37 mouse cellular contexts compared by ENCODE assay signal in the genomic region with DNA sequence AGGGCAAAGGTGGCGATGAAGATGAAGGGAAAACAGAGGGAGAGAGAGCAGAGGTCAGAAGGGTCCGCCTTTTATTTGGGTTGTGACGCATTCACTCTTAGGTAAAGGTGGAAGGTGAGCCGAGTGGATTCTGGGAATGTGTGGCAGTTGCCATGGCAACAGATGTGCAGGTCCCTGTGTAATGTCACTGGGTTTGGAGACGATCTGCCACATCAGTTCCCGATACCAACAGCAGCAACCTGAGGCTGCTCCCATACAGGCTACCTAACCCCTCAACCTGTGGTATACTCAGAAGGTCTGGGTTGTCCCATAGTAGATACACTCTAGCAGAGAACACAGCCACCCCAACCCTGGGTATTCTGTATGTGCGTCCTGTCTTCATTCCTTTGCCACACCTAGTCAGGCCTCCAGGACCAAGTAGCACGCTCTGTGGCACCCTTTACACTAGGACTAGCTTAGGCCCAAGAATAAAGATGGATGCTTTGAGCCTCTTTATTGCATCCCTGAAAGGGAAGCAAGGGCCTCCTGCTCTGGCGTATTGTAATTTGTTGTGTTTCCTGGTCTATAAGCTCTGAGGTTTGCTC. TPM values are rescaled to one million over a fixed set of nuclear protein-coding genes. Genes with fewer than 3 reads are reported as not detected.
DNase-seq lines count a peak whose midpoint lies in the region; ATAC-seq lines count a peak whose summit lies in the region.
"Had no signal": no experiment of that assay in that cellular context is flagged by ENCODE, and none has a peak within 500 bp of the region (broad histone marks: within the 10 kb centered on the region; RNA-seq: fewer than 3 reads in every experiment).

No protein-coding gene starts in this region.

- H3K4me2 ChIP-seq in midbrain, embryonic 14.5 days (ENCODE audit: low read length): no peak overlapping the region
- H3K4me2 ChIP-seq in midbrain, embryonic 11.5 days: no peak overlapping the region
- no peak overlapping the region for H3K4me2 ChIP-seq in forebrain, embryonic 16.5 days (ENCODE audit: low read length)
- H3K4me2 ChIP-seq: embryonic facial prominence, embryonic 13.5 days; heart, embryonic 12.5 days; hindbrain, embryonic 12.5 days; kidney, embryonic 15.5 days; limb, embryonic 12.5 days; lung, embryonic 15.5 days; midbrain, embryonic 12.5 days; neural tube, embryonic 12.5 days had no signal

- no peaks in the 10 kb centered on the region for H3K9me3 ChIP-seq in heart, embryonic 10.5 days
- H3K9me3 ChIP-seq in midbrain, embryonic 14.5 days (ENCODE audit: control insufficient read depth, low read length): no peaks in the 10 kb centered on the region
- no peaks in the 10 kb centered on the region for H3K9me3 ChIP-seq in midbrain, embryonic 11.5 days (ENCODE audit: control insufficient read depth, low read length)
- H3K9me3 ChIP-seq in forebrain, embryonic 16.5 days (ENCODE audit: control insufficient read depth, low read length): no peaks in the 10 kb centered on the region
- H3K9me3 ChIP-seq: embryonic facial prominence, embryonic 13.5 days; heart, embryonic 12.5 days; hindbrain, embryonic 12.5 days; kidney, embryonic 15.5 days; limb, embryonic 12.5 days; lung, embryonic 15.5 days; midbrain, embryonic 12.5 days; neural tube, embryonic 12.5 days had no signal

- 82% methylated on average over 9 of the region's 9 CpGs for WGBS in heart, embryonic 10.5 days
- WGBS in midbrain, embryonic 14.5 days: 84% methylated on average over 9 of the region's 9 CpGs
- WGBS in midbrain, embryonic 11.5 days: 88% methylated on average over 9 of the region's 9 CpGs
- WGBS in forebrain, embryonic 16.5 days: 86% methylated on average over 9 of the region's 9 CpGs

- H3K27ac ChIP-seq in heart, embryonic 10.5 days: no peak overlapping the region
- H3K27ac ChIP-seq in midbrain, embryonic 14.5 days (replicated peaks; ENCODE audit: low read depth, low read length): no peak overlapping the region
- H3K27ac ChIP-seq in midbrain, embryonic 11.5 days (ENCODE audit: low read depth, low read length): no peak overlapping the region
- no peak overlapping the region for H3K27ac ChIP-seq in forebrain, embryonic 16.5 days (ENCODE audit: low read length)
- H3K27ac ChIP-seq: embryonic facial prominence, embryonic 13.5 days; hindbrain, embryonic 12.5 days; kidney, embryonic 15.5 days; limb, embryonic 12.5 days; lung, embryonic 15.5 days; midbrain, embryonic 12.5 days; neural tube, embryonic 12.5 days; stomach, postnatal 0 days had no signal

- no peaks in the 10 kb centered on the region for H3K27me3 ChIP-seq in heart, embryonic 10.5 days (ENCODE audit: insufficient read depth, poor library complexity, severe bottlenecking)
- H3K27me3 ChIP-seq in midbrain, embryonic 14.5 days (ENCODE audit: control insufficient read depth, insufficient read depth, low read length): no peaks in the 10 kb centered on the region
- H3K27me3 ChIP-seq in midbrain, embryonic 11.5 days (ENCODE audit: control insufficient read depth, insufficient read depth, low read length): no peaks in the 10 kb centered on the region
- H3K27me3 ChIP-seq in forebrain, embryonic 16.5 days (replicated peaks; ENCODE audit: control insufficient read depth, insufficient read depth, low read length): no peaks in the 10 kb centered on the region
- H3K27me3 ChIP-seq: embryonic facial prominence, embryonic 13.5 days; heart, embryonic 12.5 days; hindbrain, embryonic 12.5 days; kidney, embryonic 15.5 days; limb, embryonic 12.5 days; lung, embryonic 15.5 days; midbrain, embryonic 12.5 days; neural tube, embryonic 12.5 days had no signal

- DNase-seq in heart, embryonic 10.5 days (ENCODE audit: low spot score): peak; percentile 47
- no peak for DNase-seq in heart, postnatal 25 days (ENCODE audit: low spot score)
- DNase-seq in midbrain, embryonic 14.5 days: peak; percentile 62
- no peak for DNase-seq in midbrain, embryonic 11.5 days (ENCODE audit: low spot score, missing footprints)
- no peak for DNase-seq in adrenal gland, postnatal 36 days
- no peak for DNase-seq in thymus, postnatal 25 days
- DNase-seq: adrenal gland, adult 8-10 months; B cell, adult 2 months; cerebellum, adult 11-12 months; cerebellum, postnatal 10 days; gastrocnemius, postnatal 25 days; heart, adult 18-20 months; kidney, adult 18-20 months; kidney, postnatal 25 days; right cerebral cortex, adult 18-20 months; right cerebral cortex, postnatal 4 days; thymus, adult 18-20 months; thymus, postnatal 4 days had no signal

- H3K36me3 ChIP-seq in heart, embryonic 10.5 days: no peaks in the 10 kb centered on the region
- no peaks in the 10 kb centered on the region for H3K36me3 ChIP-seq in midbrain, embryonic 14.5 days (ENCODE audit: control insufficient read depth, insufficient read depth, low read length)
- H3K36me3 ChIP-seq in midbrain, embryonic 11.5 days (ENCODE audit: control insufficient read depth, insufficient read depth, low read length): no peaks in the 10 kb centered on the region
- H3K36me3 ChIP-seq in forebrain, embryonic 16.5 days (ENCODE audit: control insufficient read depth, insufficient read depth): no peaks in the 10 kb centered on the region
- H3K36me3 ChIP-seq: embryonic facial prominence, embryonic 13.5 days; heart, embryonic 12.5 days; hindbrain, embryonic 12.5 days; kidney, embryonic 15.5 days; limb, embryonic 12.5 days; lung, embryonic 15.5 days; midbrain, embryonic 12.5 days; neural tube, embryonic 12.5 days had no signal

- no peak overlapping the region for H3K4me3 ChIP-seq in heart, embryonic 10.5 days
- H3K4me3 ChIP-seq in midbrain, embryonic 14.5 days (replicated peaks; ENCODE audit: low read depth, low read length): no peak overlapping the region
- no peak overlapping the region for H3K4me3 ChIP-seq in midbrain, embryonic 11.5 days (ENCODE audit: low read depth, low read length)
- H3K4me3 ChIP-seq in forebrain, embryonic 16.5 days (replicated peaks; ENCODE audit: low read length): no peak overlapping the region
- H3K4me3 ChIP-seq: embryonic facial prominence, embryonic 13.5 days; heart, embryonic 12.5 days; hindbrain, embryonic 12.5 days; kidney, embryonic 15.5 days; limb, embryonic 12.5 days; lung, embryonic 15.5 days; midbrain, embryonic 12.5 days; myocyte; neural tube, embryonic 12.5 days had no signal

- ATAC-seq in midbrain, embryonic 14.5 days (ENCODE audit: low FRiP score, low TSS enrichment): no peak
- ATAC-seq in midbrain, embryonic 11.5 days (ENCODE audit: low FRiP score): no peak
- ATAC-seq in forebrain, embryonic 16.5 days: 0 out of 2 replicates have a peak, but pooled peaks have one; percentile 26

- no peaks in the 10 kb centered on the region for H3K4me1 ChIP-seq in heart, embryonic 10.5 days
- no peaks in the 10 kb centered on the region for H3K4me1 ChIP-seq in midbrain, embryonic 14.5 days (ENCODE audit: control insufficient read depth, insufficient read depth, low read length)
- no peaks in the 10 kb centered on the region for H3K4me1 ChIP-seq in midbrain, embryonic 11.5 days (ENCODE audit: control insufficient read depth, insufficient read depth, low read length)
- H3K4me1 ChIP-seq in forebrain, embryonic 16.5 days (replicated peaks; ENCODE audit: control insufficient read depth, insufficient read depth, low read length): no peaks in the 10 kb centered on the region
- H3K4me1 ChIP-seq: heart, embryonic 12.5 days; hindbrain, embryonic 12.5 days; lung, embryonic 15.5 days; midbrain, embryonic 12.5 days; neural tube, embryonic 12.5 days had no signal

- no peak overlapping the region for H3K9ac ChIP-seq in midbrain, embryonic 14.5 days (replicated peaks; ENCODE audit: low read length)
- H3K9ac ChIP-seq in midbrain, embryonic 11.5 days (ENCODE audit: low read length): no peak overlapping the region
- H3K9ac ChIP-seq in forebrain, embryonic 16.5 days (replicated peaks; ENCODE audit: low read depth, low read length): no peak overlapping the region
- H3K9ac ChIP-seq: embryonic facial prominence, embryonic 13.5 days; heart, embryonic 12.5 days; hindbrain, embryonic 12.5 days; kidney, embryonic 15.5 days; limb, embryonic 12.5 days; lung, embryonic 15.5 days; midbrain, embryonic 12.5 days; neural tube, embryonic 12.5 days had no signal

- intact Hi-C loops in heart, postnatal 25 days (cut with DNase I): no loop called here

RNA-seq across cellular contexts. Expression of a gene that starts 41.9 kb away (rescaled TPM):
- polyA plus RNA-seq in heart, embryonic 10.5 days (2016; fragmentation: Nextera tagmentation; extraction: Ambion mirVana): not detected in 2 replicates
- not detected for total RNA-seq in heart, postnatal 25 days (2021)
- polyA plus RNA-seq in midbrain, embryonic 14.5 days (2014; fragmentation: Nextera tagmentation; extraction: Ambion mirVana): not detected in 2 replicates
- polyA plus RNA-seq in midbrain, embryonic 11.5 days (2014; fragmentation: Nextera tagmentation; extraction: Ambion mirVana): not detected in 2 replicates
- 0.05 TPM in 1 of 2 replicates, not detected in the other for polyA plus RNA-seq in forebrain, embryonic 16.5 days (2015; fragmentation: Nextera tagmentation; extraction: Ambion mirVana)
- not detected for total RNA-seq in adrenal gland, postnatal 36 days (2021)
- total RNA-seq: adrenal gland, adult 8-10 months; common myeloid progenitor, adult 5-6 weeks; gastrocnemius, adult 18-20 months; gastrocnemius, postnatal 25 days; heart, adult 18-20 months; liver, adult 2 months; megakaryocyte progenitor cell, adult 5-6 weeks had no signal
- polyA plus RNA-seq: embryonic facial prominence, embryonic 13.5 days; heart, postnatal 0 days; hindbrain, embryonic 12.5 days; intestine, embryonic 14.5 days; limb, embryonic 12.5 days; liver, adult 2 months; liver, embryonic 16.5 days; midbrain, embryonic 12.5 days; myocyte; neural tube, embryonic 12.5 days; spleen, adult 2 months had no signal

Comparison
In these comparisons a context has a peak if more than half of its experiments do, and no peak if none do; other contexts are left out.
1. DNase-seq: peak in heart, embryonic 10.5 days (single experiment) and midbrain, embryonic 14.5 days (single experiment); none in heart, postnatal 25 days (single experiment), midbrain, embryonic 11.5 days (single experiment), adrenal gland, postnatal 36 days (0 of 2) and thymus, postnatal 25 days (single experiment).